In genomic region chr15:99865942-99866341, GRCm38 (mm10) we compare ENCODE assay signal across 9 mouse cellular contexts. TPM values are rescaled to one million over a fixed set of nuclear protein-coding genes. Genes with fewer than 3 reads are reported as not detected.
A peak's percentile ranks its signal among the peaks of the same experiment; 100 is the strongest.
DNase-seq lines count a peak whose midpoint lies in the region; ATAC-seq and TF ChIP-seq lines count a peak whose summit lies in the region.
"Had no signal": no experiment of that assay in that cellular context is flagged by ENCODE, and none has a peak within 500 bp of the region (broad histone marks: within the 10 kb centered on the region; RNA-seq: fewer than 3 reads in every experiment).

No protein-coding gene starts in this region.

- H3K27me3 ChIP-seq in kidney, adult 2 months (replicated peaks; ENCODE audit: control insufficient read depth, insufficient read depth, low read length): no peaks in the 10 kb centered on the region
- H3K27me3 ChIP-seq in forebrain, embryonic 11.5 days (ENCODE audit: control insufficient read depth, insufficient read depth, low read length): no peaks in the 10 kb centered on the region
- no peaks in the 10 kb centered on the region for H3K27me3 ChIP-seq in hindbrain, embryonic 14.5 days (ENCODE audit: control insufficient read depth, insufficient read depth, low read length)
- H3K27me3 ChIP-seq: neural tube, embryonic 13.5 days had no signal

- peaks cover 26% of the 10 kb centered on the region for H3K4me1 ChIP-seq in kidney, adult 2 months (ENCODE audit: control insufficient read depth, insufficient read depth, low read length)
- no peaks in the 10 kb centered on the region for H3K4me1 ChIP-seq in forebrain, embryonic 11.5 days (replicated peaks; ENCODE audit: control insufficient read depth, insufficient read depth, low read length)
- no peaks in the 10 kb centered on the region for H3K4me1 ChIP-seq in hindbrain, embryonic 14.5 days (replicated peaks; ENCODE audit: control insufficient read depth, insufficient read depth, low read length)

- peak overlapping the region; percentile 82 for H3K27ac ChIP-seq in kidney, adult 2 months (ENCODE audit: insufficient read depth, low read depth, low read length)
- H3K27ac ChIP-seq in forebrain, embryonic 11.5 days (ENCODE audit: low read depth, low read length): no peak overlapping the region
- H3K27ac ChIP-seq in hindbrain, embryonic 14.5 days: no peak overlapping the region
- H3K27ac ChIP-seq: neural tube, embryonic 13.5 days had no signal

- no peaks in the 10 kb centered on the region for H3K9me3 ChIP-seq in forebrain, embryonic 11.5 days (ENCODE audit: control insufficient read depth, low read length)
- H3K9me3 ChIP-seq in hindbrain, embryonic 14.5 days (ENCODE audit: control insufficient read depth, low read length): no peaks in the 10 kb centered on the region
- H3K9me3 ChIP-seq: neural tube, embryonic 13.5 days had no signal

- no peak for ATAC-seq in forebrain, embryonic 11.5 days (replicated peaks; ENCODE audit: low FRiP score)
- no peak for ATAC-seq in hindbrain, embryonic 14.5 days (ENCODE audit: low FRiP score)

- H3K4me2 ChIP-seq in forebrain, embryonic 11.5 days (ENCODE audit: low read depth, low read length, severe bottlenecking): no peak overlapping the region
- H3K4me2 ChIP-seq in hindbrain, embryonic 14.5 days (replicated peaks): no peak overlapping the region
- H3K4me2 ChIP-seq: neural tube, embryonic 13.5 days had no signal

- no peak for TF ChIP-seq POLR2A in brain, embryonic 14.5 days (IDR thresholded peaks at IDR 0.05; ENCODE audit: borderline replicate concordance, extremely low read depth, insufficient read depth, insufficient read length, poor library complexity, severe bottlenecking)
- no peak for TF ChIP-seq POLR2A in kidney, adult 2 months (IDR thresholded peaks at IDR 0.05; ENCODE audit: low read depth, low read length)

- H3K36me3 ChIP-seq in kidney, adult 2 months (ENCODE audit: control insufficient read depth, insufficient read depth, low read length): no peaks in the 10 kb centered on the region; the same call in 1 of the 2 replicates
- H3K36me3 ChIP-seq in forebrain, embryonic 11.5 days (ENCODE audit: control insufficient read depth, insufficient read depth, low read length): no peaks in the 10 kb centered on the region
- H3K36me3 ChIP-seq in hindbrain, embryonic 14.5 days (replicated peaks; ENCODE audit: control insufficient read depth, insufficient read depth): no peaks in the 10 kb centered on the region

- TF ChIP-seq CTCF in brain, embryonic 14.5 days (IDR thresholded peaks at IDR 0.05; ENCODE audit: borderline replicate concordance, extremely low read depth, insufficient read depth, insufficient read length): no peak
- TF ChIP-seq CTCF in kidney, adult 2 months (conservative IDR thresholded peaks at IDR 0.05; ENCODE audit: insufficient read depth, insufficient read length, low read depth, low read length): no peak

- peak; percentile 45 for DNase-seq in ovary, adult 18-20 months (ENCODE audit: low spot score)
- no peak for DNase-seq in ovary, postnatal 14 days (ENCODE audit: low spot score)
- DNase-seq in brain, embryonic 14.5 days (ENCODE audit: low read depth): peak; percentile 58
- peak; percentile 88 for DNase-seq in kidney, adult 2 months
- DNase-seq in lung, postnatal 14 days: peak; percentile 73
- DNase-seq in frontal cortex, postnatal 10 days (ENCODE audit: low spot score in 2 of 2): no peak
- no peak for DNase-seq in forebrain, embryonic 11.5 days (ENCODE audit: low spot score)
- DNase-seq in hindbrain, embryonic 14.5 days (ENCODE audit: low spot score): no peak

- H3K4me3 ChIP-seq in kidney, adult 2 months (ENCODE audit: insufficient read depth, low read depth, low read length): no peak overlapping the region
- H3K4me3 ChIP-seq in forebrain, embryonic 11.5 days (ENCODE audit: low read depth, low read length): no peak overlapping the region
- no peak overlapping the region for H3K4me3 ChIP-seq in hindbrain, embryonic 14.5 days (replicated peaks; ENCODE audit: low read length)
- H3K4me3 ChIP-seq: neural tube, embryonic 13.5 days had no signal

- no peak overlapping the region for H3K9ac ChIP-seq in forebrain, embryonic 11.5 days (ENCODE audit: low read length)
- no peak overlapping the region for H3K9ac ChIP-seq in hindbrain, embryonic 14.5 days
- H3K9ac ChIP-seq: neural tube, embryonic 13.5 days had no signal

- WGBS in kidney, adult 2 months: 22% methylated on average over 5 of the region's 5 CpGs
- WGBS in forebrain, embryonic 11.5 days: 67% methylated on average over 5 of the region's 5 CpGs
- 53% methylated on average over 5 of the region's 5 CpGs for WGBS in hindbrain, embryonic 14.5 days

RNA-seq across cellular contexts. Expression of gene Lima1, which starts 9.3 kb away (rescaled TPM):
- 21.1 and 22.2 TPM in 2 replicates for polyA plus RNA-seq in brain, embryonic 14.5 days (2012; rRNA removed)
- 29.9 and 32.7 TPM in 2 replicates for polyA plus RNA-seq in kidney, adult 2 months (2012; rRNA removed)
- 40.3 and 40.5 TPM in 2 replicates for polyA plus RNA-seq in forebrain, embryonic 11.5 days (2014; fragmentation: Nextera tagmentation; extraction: Ambion mirVana)
- polyA plus RNA-seq in hindbrain, embryonic 14.5 days (2014; fragmentation: Nextera tagmentation; extraction: Ambion mirVana): 11.2 and 14.5 TPM in 2 replicates

Comparison
In these comparisons a context has a peak if more than half of its experiments do, and no peak if none do; other contexts are left out.
1. DNase-seq: peak in ovary, adult 18-20 months (single experiment), brain, embryonic 14.5 days (single experiment), kidney, adult 2 months (single experiment) and lung, postnatal 14 days (single experiment); none in ovary, postnatal 14 days (single experiment), frontal cortex, postnatal 10 days (0 of 2), forebrain, embryonic 11.5 days (single experiment) and hindbrain, embryonic 14.5 days (single experiment).